Mouse (Mus musculus): ENCODE data around the gene H2afb1. TPM values are rescaled to one million over a fixed set of nuclear protein-coding genes. Genes with fewer than 3 reads are reported as not detected.
"Not testable (repeated sequence)": the region's sequence is repeated elsewhere in the genome, so short reads cannot be mapped to it uniquely, and the experiment has no call there.

The H2afb1 gene
- not detected in 2 replicates for polyA plus RNA-seq (2015; fragmentation: Nextera tagmentation; extraction: Ambion mirVana)

GRCm38 (mm10) chrX:117014457-117014856 lies at the start of gene H2afb1:
TSS of gene H2afb1 (plus strand) at chrX:117014757.
- 92% methylated on average over 6 of the region's 8 CpGs for WGBS
- not testable (repeated sequence) for ATAC-seq; H3K27ac ChIP-seq (ENCODE audit: low read length)

GRCm38 (mm10) chrX:117036085-117036484 lies 21.5 kb downstream of the H2afb1 start:
- H3K9me3 ChIP-seq (replicated peaks; ENCODE audit: control insufficient read depth, low read length, poor library complexity, severe bottlenecking): no peaks in the 10 kb centered on the region
- no peak overlapping the region for H3K4me3 ChIP-seq (ENCODE audit: low read depth, low read length)
- no peaks in the 10 kb centered on the region for H3K4me1 ChIP-seq (ENCODE audit: control insufficient read depth, insufficient read depth, low read length)
- 81% methylated on average over 2 of the region's 2 CpGs for WGBS
- no peak overlapping the region for H3K9ac ChIP-seq (ENCODE audit: low read depth, low read length)
- H3K36me3 ChIP-seq (ENCODE audit: control insufficient read depth, insufficient read depth, low read length): no peaks in the 10 kb centered on the region
- no peak overlapping the region for H3K27ac ChIP-seq (ENCODE audit: low read length)
- ATAC-seq: no peak
- no peak overlapping the region for H3K4me2 ChIP-seq (ENCODE audit: low read length)
- H3K27me3 ChIP-seq (ENCODE audit: control insufficient read depth, insufficient read depth, low read depth, low read length): no peaks in the 10 kb centered on the region

More at GRCm38 (mm10) chrX:117014457-117014856, at the start of gene H2afb1:
- not testable (repeated sequence) for H3K9ac ChIP-seq (ENCODE audit: low read depth, low read length); H3K4me2 ChIP-seq (ENCODE audit: low read length); H3K4me3 ChIP-seq (ENCODE audit: low read depth, low read length); H3K4me1 ChIP-seq (ENCODE audit: control insufficient read depth, insufficient read depth, low read length); H3K36me3 ChIP-seq (ENCODE audit: control insufficient read depth, insufficient read depth, low read length); H3K27me3 ChIP-seq (ENCODE audit: control insufficient read depth, insufficient read depth, low read depth, low read length); H3K9me3 ChIP-seq (replicated peaks; ENCODE audit: control insufficient read depth, low read length, poor library complexity, severe bottlenecking)

Data from midbrain, embryonic 16.5 days (tissue).